ENCODE assay signal across 15 mouse cellular contexts in genomic region chr15:75326586-75326985, GRCm38 (mm10). TPM values are rescaled to one million over a fixed set of nuclear protein-coding genes. Genes with fewer than 3 reads are reported as not detected.
"Had no signal": no experiment of that assay in that cellular context is flagged by ENCODE, and none has a peak within 500 bp of the region (broad histone marks: within the 10 kb centered on the region; RNA-seq: fewer than 3 reads in every experiment).

No protein-coding gene starts in this region.

- DNase-seq: kidney, adult 8-10 months; kidney, postnatal 36 days; lung, adult 2 months; lung, postnatal 36 days; midbrain, embryonic 14.5 days; retina, postnatal 1 day; right cerebral cortex, postnatal 25 days; spleen, adult 18-20 months; thymus, adult 2 months; thymus, postnatal 25 days had no signal

RNA-seq across cellular contexts. Expression of gene Ly6f, which starts 58.4 kb away (rescaled TPM):
- total RNA-seq: layer of hippocampus, adult 2 months; layer of hippocampus, postnatal 10 days; left cerebral cortex, adult 18-20 months; left cerebral cortex, postnatal 10 days; megakaryocyte progenitor cell, adult 5-6 weeks had no signal
